Mouse (Mus musculus) frontal cortex, postnatal 10 days (tissue): ENCODE results near the gene Mipep.

Experiments
- DNase-seq, 2 experiments: peaks; one replicate each; pipeline ENCODE4 v3.0.0; 2022; ENCODE audit warnings: low spot score in 2 of 2, mixed read lengths in 1 of 2

Gene Mipep

GRCm38 (mm10) chr14:60784427-60785315 is at the start of gene Mipep:
Gene Mipep (plus strand): TSS chr14:60784573.
- DNase-seq = peak; percentile 66 to 82

DNA sequence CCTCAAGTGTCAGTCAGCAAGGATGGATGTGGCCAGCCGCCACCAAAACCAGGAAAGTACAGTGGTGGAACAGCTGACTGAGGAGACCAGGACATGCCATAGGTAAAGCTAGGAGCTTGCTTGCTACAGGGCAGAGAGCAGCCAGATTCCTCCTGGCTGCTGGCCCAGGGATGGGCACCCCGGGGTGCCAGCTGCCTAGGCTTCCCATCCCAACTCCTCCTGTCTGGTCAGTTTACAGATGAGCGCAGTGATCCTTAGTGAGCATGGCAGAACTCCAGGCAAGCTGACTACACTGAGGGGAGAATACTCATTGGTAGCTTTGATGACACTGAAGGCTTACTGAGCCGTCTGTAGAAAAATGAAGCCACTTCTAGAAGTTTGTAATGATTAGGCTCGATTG is 49.2 kb upstream of the Mipep start:
- DNase-seq = no peak

DNA sequence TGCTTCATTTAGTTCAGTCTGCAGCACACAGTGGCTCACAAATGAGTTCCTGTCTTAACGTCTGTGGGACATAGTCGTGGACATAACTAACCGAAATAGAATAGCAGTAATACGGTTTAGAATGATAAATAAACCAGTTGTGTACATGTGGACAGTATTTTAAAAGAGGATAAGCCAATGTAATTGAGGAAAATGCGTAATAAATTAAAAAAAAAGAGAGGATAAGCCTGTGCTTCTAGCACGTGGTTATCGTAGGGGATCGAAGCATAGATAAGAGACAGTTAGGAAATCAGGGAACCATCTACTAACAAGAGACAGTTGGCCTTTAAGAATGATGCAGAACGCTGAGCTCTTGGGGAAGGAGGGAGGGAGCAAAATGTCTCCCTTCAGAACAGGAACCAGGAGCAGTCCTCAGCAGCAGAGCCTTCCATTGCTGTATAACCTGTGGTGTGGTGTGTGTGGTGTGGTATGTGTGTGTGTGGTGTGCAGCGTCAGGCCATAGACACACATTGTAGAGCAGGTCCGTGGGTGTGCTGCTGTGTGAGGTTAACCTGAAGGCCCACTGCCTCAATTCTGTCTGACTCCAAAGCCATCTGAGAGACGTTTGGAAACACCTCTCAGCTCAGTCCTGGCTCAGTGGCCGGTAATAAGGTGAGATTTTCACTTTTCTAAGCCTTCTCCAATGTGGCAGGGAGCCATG is 48.4 kb upstream of the Mipep start:
- no peak for DNase-seq

DNA sequence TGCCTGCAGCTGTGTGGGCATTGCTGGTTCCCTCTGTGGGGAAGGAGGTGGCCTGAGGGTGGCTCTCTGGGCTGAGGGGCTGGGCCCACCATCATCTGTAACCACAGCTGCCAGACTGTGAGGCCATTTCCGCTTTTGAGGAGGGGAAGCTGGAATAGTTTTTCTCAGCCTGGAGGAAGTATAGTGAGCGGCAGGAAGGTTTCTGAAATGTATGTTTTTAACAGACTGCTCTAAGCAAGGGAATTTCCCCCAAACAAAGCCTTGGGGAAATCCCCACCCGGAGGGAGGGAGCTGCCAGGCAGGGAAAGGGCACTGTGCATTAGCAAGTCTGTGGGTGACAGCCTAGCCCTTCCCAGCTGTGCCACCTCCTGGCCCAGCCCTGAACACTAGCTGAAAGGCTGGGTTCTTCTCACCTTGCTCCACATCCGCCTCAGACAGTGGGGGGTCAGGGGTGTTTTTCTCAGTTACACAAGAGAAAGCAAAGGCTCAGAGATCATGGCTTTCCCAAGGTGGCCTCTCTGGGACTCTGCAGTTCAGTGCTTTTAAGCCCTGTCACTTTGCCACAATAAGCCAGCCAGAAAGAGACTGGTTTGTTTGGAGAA is 47.7 kb upstream of the Mipep start:
- DNase-seq = no peak

- DNase-seq = no peak
Measured at GRCm38 (mm10) chr14:60737202-60737611, 47.2 kb upstream of the Mipep start.

DNA sequence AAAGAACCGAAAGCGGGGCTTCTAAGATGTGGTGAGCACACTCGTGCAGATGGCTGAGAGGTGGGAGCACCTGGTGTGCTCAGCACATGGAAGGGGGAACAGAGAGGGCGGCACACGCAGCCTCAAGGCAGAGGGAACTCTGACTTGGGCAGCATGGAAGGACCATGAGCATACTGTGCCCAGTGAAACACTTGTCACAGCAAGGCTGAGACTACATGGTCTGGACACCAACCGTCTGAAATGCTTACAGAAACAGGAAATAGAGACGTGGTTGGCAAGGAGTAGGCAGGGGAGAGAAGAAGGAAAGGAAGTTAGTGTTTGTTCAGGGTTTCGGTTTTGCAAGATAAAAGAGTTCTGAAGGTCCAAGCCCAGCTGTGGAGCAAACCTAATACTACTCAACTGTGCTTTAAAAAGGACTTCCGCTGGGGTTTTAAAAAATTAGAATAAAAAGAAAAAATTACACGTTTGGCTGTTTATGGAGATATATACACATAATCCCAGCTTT is 45.9 kb upstream of the Mipep start:
- no peak for DNase-seq

- DNase-seq = no peak
Measured at GRCm38 (mm10) chr14:60739155-60739554, 45.2 kb upstream of the Mipep start.

GRCm38 (mm10) chr14:60739616-60740015 is 44.8 kb upstream of the Mipep start:
- no peak for DNase-seq

DNA sequence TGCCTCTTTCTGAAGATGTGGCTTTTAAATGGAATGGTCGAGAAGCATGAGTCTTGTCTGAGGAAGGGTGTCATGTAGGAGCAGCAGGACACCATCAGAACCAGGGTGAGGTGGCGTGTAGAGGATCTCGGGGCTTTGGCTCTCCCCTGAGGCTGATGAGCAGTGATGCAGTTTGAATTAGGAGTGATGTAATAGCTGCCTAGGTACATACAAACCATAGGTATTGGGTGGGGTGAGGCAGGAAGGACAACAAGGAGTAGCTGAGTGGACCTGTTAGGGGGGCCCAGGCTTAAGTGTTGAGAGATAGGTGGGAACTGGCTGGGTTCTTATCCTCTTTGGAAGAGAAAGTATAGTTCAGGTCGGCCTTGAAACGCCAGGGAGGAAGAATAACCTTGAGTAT is 43.9 kb upstream of the Mipep start:
- no peak for DNase-seq

GRCm38 (mm10) chr14:60741033-60741432 is 43.3 kb upstream of the Mipep start:
- DNase-seq = no peak

DNA sequence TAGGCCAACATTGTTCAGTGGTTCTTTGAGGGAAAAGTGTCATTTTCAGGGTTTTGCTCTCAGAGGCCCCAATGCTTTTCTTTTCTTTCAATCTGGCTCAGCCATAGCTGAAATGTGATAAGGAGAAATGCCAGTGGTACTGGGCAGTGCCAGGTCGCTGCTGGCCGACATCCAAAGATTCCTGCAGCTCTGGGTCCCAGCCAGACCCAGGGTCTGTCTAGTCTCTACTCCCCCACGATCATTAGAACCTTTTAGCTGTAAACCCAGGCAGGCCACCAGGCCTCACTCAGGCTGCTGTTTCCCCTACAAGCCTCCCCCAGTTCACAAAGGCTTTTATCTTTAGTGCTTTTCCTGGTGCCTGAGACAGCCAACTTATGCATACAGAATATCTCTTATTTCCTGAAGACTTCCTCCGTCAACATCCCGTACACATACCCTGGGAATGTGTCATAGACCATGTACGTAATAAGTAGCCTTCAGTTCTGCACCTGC is 42.8 kb upstream of the Mipep start:
- DNase-seq = no peak

DNA sequence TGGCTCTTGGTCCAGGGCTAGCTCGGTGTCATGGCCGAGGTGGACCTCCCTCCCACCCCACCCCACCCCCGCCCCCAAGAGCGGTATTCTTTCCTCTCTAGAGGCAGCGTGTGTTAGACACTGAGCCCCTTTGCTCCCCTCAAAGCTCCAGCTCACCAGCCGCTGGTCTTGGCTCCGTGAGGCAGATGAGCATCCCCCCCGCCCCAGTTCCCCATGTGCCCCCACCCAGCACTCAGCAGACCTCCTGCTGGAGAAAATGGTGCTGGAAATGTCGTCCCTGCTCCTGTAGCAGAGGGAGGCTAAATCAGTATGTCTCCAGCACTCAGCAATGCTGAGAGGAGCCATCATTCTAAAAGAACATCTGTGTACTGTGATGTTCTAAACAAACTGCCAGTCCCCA is 40.7 kb upstream of the Mipep start:
- no peak for DNase-seq

GRCm38 (mm10) chr14:60745201-60745600 is 39.2 kb upstream of the Mipep start:
- DNase-seq = no peak

DNA sequence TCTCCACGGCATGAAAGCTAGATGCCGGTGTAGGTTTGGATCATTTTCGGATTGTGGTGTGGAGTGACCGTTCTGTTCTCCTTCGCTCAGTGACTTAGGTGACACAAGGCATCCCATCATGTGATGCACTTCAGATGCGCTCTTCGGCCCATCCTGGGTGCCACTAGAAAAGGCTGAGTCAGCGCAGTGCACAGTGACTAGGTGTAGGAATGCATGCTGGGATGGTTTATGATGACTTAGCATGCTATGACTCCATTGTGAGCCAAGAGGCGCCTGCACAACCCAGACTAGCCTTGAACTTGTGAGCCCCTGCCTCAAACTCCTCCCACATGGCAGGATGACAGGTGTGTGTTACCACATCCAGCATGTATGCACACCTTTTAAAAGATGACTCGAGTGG is 38.2 kb upstream of the Mipep start:
- no peak for DNase-seq

GRCm38 (mm10) chr14:60747154-60747870 is 37.1 kb upstream of the Mipep start:
- no peak for DNase-seq

GRCm38 (mm10) chr14:60749880-60750279 is 34.5 kb upstream of the Mipep start:
- DNase-seq = no peak

GRCm38 (mm10) chr14:60751581-60751980 is 32.8 kb upstream of the Mipep start:
- no peak for DNase-seq

DNA sequence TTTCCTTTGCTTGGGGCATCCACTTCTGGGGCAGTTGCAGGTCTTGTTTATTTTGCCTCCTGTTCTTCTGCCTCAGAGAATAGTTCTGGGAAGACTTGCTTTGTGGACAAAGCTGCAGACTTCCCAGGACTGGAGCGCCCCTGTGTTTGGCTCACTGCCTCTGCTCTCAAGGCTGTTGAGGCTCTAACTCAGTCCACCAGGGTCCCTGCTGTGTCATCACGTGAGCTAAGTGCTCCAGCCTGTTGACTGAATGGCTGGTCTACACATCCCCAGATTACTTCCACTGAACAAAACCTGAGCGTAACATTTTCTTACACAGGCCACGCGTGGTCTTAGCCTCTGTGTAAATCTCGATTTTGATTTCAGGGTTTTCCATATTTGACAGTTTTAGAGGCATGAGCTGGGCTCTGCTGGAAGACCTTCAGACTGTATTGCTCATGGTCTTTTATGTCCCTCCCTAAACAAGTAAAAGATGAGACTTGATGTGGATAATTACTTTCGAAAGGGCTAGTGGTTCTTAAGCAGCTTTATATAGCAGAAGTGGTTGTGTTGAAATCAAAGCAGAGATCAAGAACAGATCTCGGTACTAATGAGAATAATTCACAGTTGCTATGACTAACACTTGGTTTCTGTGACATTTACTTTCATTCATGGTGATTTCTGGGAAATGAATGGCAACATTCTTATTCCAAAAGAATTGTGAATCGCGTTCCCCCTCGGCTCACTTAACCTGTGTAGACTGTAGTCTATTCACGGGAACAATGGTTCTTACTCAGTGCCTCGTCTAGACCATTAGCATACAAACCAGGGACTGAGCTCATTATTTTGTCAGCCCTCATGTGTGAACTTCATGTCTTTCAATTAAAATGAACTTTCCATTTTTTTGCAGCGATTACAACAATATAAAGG is 31.2 kb upstream of the Mipep start:
- no peak for DNase-seq

DNA sequence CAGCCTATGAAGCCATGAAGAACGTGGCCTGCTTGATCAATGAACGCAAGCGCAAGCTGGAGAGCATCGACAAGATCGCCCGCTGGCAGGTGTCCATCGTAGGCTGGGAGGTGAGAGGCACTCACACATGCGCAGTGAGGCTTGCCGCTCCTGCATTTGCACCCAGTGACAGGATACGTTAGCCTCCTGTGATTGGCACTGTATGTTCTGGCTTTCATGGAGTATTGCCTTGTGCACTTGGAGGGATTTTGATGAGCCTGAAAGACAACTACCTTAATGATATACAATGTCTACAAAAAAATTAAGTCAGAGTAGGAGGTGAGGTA is 30.6 kb upstream of the Mipep start:
- DNase-seq = no peak

DNA sequence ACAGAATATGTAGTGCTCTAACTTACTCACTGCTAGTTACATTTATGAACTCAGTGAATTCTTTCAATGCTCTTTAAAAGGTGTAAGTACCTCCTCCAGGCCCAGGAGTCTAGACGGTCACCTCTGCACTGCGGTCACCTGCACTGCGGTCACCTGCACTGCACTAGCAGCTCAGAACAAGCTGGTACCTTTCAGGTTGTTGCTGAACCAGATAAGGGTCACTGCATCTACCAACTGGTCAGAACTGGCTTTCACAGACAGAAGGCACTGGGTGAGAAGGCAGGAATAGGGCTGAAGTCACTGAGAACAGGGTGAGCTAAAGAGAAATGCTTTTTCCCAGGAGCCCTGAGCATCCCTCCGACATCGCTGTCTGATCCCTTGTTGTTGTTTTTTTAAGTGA is 29.7 kb upstream of the Mipep start:
- no peak for DNase-seq

DNA sequence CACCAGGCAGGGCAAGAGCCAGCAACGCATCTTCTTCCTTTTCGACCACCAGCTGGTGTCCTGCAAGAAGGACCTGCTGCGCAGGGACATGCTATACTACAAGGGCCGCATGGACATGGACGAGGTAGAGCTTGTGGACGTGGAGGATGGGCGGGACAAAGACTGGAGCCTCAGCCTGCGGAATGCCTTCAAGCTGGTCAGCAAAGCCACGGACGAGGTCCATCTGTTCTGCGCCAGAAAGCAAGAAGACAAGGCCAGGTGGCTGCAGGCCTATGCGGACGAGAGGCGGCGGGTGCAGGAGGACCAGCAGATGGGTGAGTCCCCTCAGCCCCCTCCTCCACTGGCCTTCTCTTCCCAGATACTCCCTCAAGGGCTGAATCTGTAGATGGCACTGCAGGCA is 28.1 kb upstream of the Mipep start:
- no peak for DNase-seq
